In genomic region chr13:110280563-110281144, GRCm38 (mm10) we compare ENCODE assay signal across 8 mouse cellular contexts. TPM values are rescaled to one million over a fixed set of nuclear protein-coding genes. Genes with fewer than 3 reads are reported as not detected.
DNase-seq lines count a peak whose midpoint lies in the region; ATAC-seq and TF ChIP-seq lines count a peak whose summit lies in the region.

Gene Rab3c (minus strand): TSS chr13:110280996.

- 0 out of 2 replicates have a peak, but pooled peaks have one; percentile 13 for TF ChIP-seq POLR2A in cerebellum, adult 2 months (IDR thresholded peaks at IDR 0.05; ENCODE audit: borderline replicate concordance, insufficient read depth, low read length)

- TF ChIP-seq CTCF in cerebellum, adult 2 months (IDR thresholded peaks at IDR 0.05; ENCODE audit: borderline replicate concordance, insufficient read depth, low read depth, low read length) = no peak

- no peaks in the 10 kb centered on the region for H3K9me3 ChIP-seq in kidney, embryonic 14.5 days (ENCODE audit: control insufficient read depth, low read length)
- no peaks in the 10 kb centered on the region for H3K9me3 ChIP-seq in limb, embryonic 12.5 days
- no peaks in the 10 kb centered on the region; the same call in 1 of the 2 replicates for H3K9me3 ChIP-seq in midbrain, embryonic 15.5 days

- no peak within 1 kb of the TSS for H3K27ac ChIP-seq in kidney, embryonic 14.5 days (ENCODE audit: low read depth, low read length)
- H3K27ac ChIP-seq in cerebellum, adult 2 months (ENCODE audit: insufficient read depth, low read length) = peak within 1 kb of the TSS; percentile 65
- H3K27ac ChIP-seq in limb, embryonic 12.5 days = no peak within 1 kb of the TSS
- peak within 1 kb of the TSS; percentile 95 for H3K27ac ChIP-seq in midbrain, embryonic 15.5 days

- peak within 1 kb of the TSS; percentile 39 for H3K4me3 ChIP-seq in kidney, embryonic 14.5 days (ENCODE audit: low read length)
- H3K4me3 ChIP-seq in cerebellum, adult 2 months (replicated peaks; ENCODE audit: insufficient read depth, low read depth, low read length) = peak within 1 kb of the TSS; percentile 67
- H3K4me3 ChIP-seq in limb, embryonic 12.5 days (replicated peaks) = peak within 1 kb of the TSS; percentile 42
- peak within 1 kb of the TSS; percentile 65 for H3K4me3 ChIP-seq in midbrain, embryonic 15.5 days

- H3K9ac ChIP-seq in kidney, embryonic 14.5 days (ENCODE audit: low read depth, low read length) = no peak within 1 kb of the TSS
- H3K9ac ChIP-seq in limb, embryonic 12.5 days (replicated peaks) = peak within 1 kb of the TSS; percentile 42
- H3K9ac ChIP-seq in midbrain, embryonic 15.5 days = peak within 1 kb of the TSS; percentile 75

- peak within 1 kb of the TSS; percentile 81 for H3K4me2 ChIP-seq in kidney, embryonic 14.5 days (replicated peaks; ENCODE audit: low read depth, low read length)
- H3K4me2 ChIP-seq in limb, embryonic 12.5 days = peak within 1 kb of the TSS; percentile 78
- peak within 1 kb of the TSS; percentile 65 for H3K4me2 ChIP-seq in midbrain, embryonic 15.5 days

- WGBS in kidney, embryonic 14.5 days = under 1% methylated on average over 20 of the region's 20 CpGs
- WGBS in cerebellum, adult 2 months = under 1% methylated on average over 20 of the region's 20 CpGs
- WGBS in limb, embryonic 12.5 days = 2% methylated on average over 20 of the region's 20 CpGs
- WGBS in midbrain, embryonic 15.5 days = 0% methylated on average over 20 of the region's 20 CpGs

- ATAC-seq in kidney, embryonic 14.5 days (ENCODE audit: low FRiP score, low TSS enrichment) = peak; percentile 20; the same call in 1 of the 2 replicates
- peak; percentile 32 for ATAC-seq in frontal cortex, adult (ENCODE audit: low TSS enrichment)
- ATAC-seq in limb, embryonic 12.5 days (ENCODE audit: insufficient number of reproducible peaks, insufficient read depth, low FRiP score, low TSS enrichment, low read depth) = no peak
- peak; percentile 71 for ATAC-seq in midbrain, embryonic 15.5 days (replicated peaks)
- no peak for ATAC-seq in activated CD4-positive, CD25-positive, alpha-beta regulatory T cell, adult 4 months

- no peaks in the 10 kb centered on the region for H3K36me3 ChIP-seq in kidney, embryonic 14.5 days (ENCODE audit: control insufficient read depth, insufficient read depth, low read length)
- H3K36me3 ChIP-seq in limb, embryonic 12.5 days = no peaks in the 10 kb centered on the region
- H3K36me3 ChIP-seq in midbrain, embryonic 15.5 days (replicated peaks) = no peaks in the 10 kb centered on the region

- H3K27me3 ChIP-seq in kidney, embryonic 14.5 days (ENCODE audit: control insufficient read depth, insufficient read depth, low read length) = no peaks in the 10 kb centered on the region; the same call in 1 of the 2 replicates
- no peaks in the 10 kb centered on the region for H3K27me3 ChIP-seq in cerebellum, adult 2 months (ENCODE audit: control insufficient read depth, insufficient read depth, low read length)
- peaks cover 15% of the 10 kb centered on the region for H3K27me3 ChIP-seq in limb, embryonic 12.5 days
- H3K27me3 ChIP-seq in midbrain, embryonic 15.5 days (replicated peaks) = no peaks in the 10 kb centered on the region

- no peaks in the 10 kb centered on the region for H3K4me1 ChIP-seq in kidney, embryonic 14.5 days (ENCODE audit: control insufficient read depth, insufficient read depth, low read length)
- H3K4me1 ChIP-seq in cerebellum, adult 2 months (ENCODE audit: control insufficient read depth, insufficient read depth, low read length) = no peaks in the 10 kb centered on the region; the same call in 1 of the 2 replicates
- peaks cover 8% of the 10 kb centered on the region for H3K4me1 ChIP-seq in limb, embryonic 12.5 days (replicated peaks)
- H3K4me1 ChIP-seq in midbrain, embryonic 15.5 days = peaks cover 8% of the 10 kb centered on the region

- no peak for DNase-seq in kidney, postnatal 10 days
- DNase-seq in cerebellum, adult 2 months = peak; percentile 51 to 66
- no peak for DNase-seq in urinary bladder, postnatal 10 days (ENCODE audit: low spot score)

RNA-seq across cellular contexts. Expression of gene Rab3c, which starts in this region (rescaled TPM):
- polyA plus RNA-seq in kidney, embryonic 14.5 days (2014; fragmentation: Nextera tagmentation; extraction: Ambion mirVana) = not detected in 2 replicates
- 57.5 and 61.2 TPM in 2 replicates for polyA plus RNA-seq in cerebellum, adult 2 months (2012; rRNA removed)
- 0.76 and 1.5 TPM in 2 replicates for polyA plus RNA-seq in limb, embryonic 12.5 days (2016; fragmentation: Nextera tagmentation; extraction: Ambion mirVana)
- polyA plus RNA-seq in midbrain, embryonic 15.5 days (2015; fragmentation: Nextera tagmentation; extraction: Ambion mirVana) = 239 and 275 TPM in 2 replicates
- not detected for polyA plus RNA-seq in activated CD4-positive, CD25-positive, alpha-beta regulatory T cell, adult 4 months (2017; shearing (Covaris generic))

Comparison
In these comparisons a context has a peak if more than half of its experiments do, and no peak if none do; other contexts are left out.
1. RNA of gene Rab3c (polyA plus RNA-seq): 239 to 275 TPM in midbrain, embryonic 15.5 days and 57.5 to 61.2 TPM in cerebellum, adult 2 months; 0.76 to 1.5 TPM in limb, embryonic 12.5 days, not detected in activated CD4-positive, CD25-positive, alpha-beta regulatory T cell, adult 4 months and not detected in kidney, embryonic 14.5 days; every median in the first group is over 10 times any median in the second.
2. Peak in ATAC-seq, H3K4me3 ChIP-seq and H3K4me2 ChIP-seq in kidney, embryonic 14.5 days; RNA of the gene not detected or under 1 TPM.
3. ATAC-seq: peak in frontal cortex, adult (single experiment) and midbrain, embryonic 15.5 days (single experiment); none in limb, embryonic 12.5 days (single experiment) and activated CD4-positive, CD25-positive, alpha-beta regulatory T cell, adult 4 months (single experiment).
4. H3K27ac ChIP-seq: peak in cerebellum, adult 2 months (single experiment) and midbrain, embryonic 15.5 days (single experiment); none in kidney, embryonic 14.5 days (single experiment) and limb, embryonic 12.5 days (single experiment).
5. DNase-seq: peak in cerebellum, adult 2 months (2 of 2); none in kidney, postnatal 10 days (single experiment) and urinary bladder, postnatal 10 days (single experiment).
6. Peak in every context shown above with its lines, with median percentiles within 50 percentile points of each other: H3K4me2 ChIP-seq and H3K4me3 ChIP-seq.